Mouse (Mus musculus) testis, adult 2 months (tissue): ENCODE data around the gene Nuak1. TPM values are rescaled to one million over a fixed set of nuclear protein-coding genes. Genes with fewer than 3 reads are reported as not detected.

Source experiments
- H3K27ac ChIP-seq: fragments of 200-500 bp; 2 replicates; pipeline ENCODE4 v1.5.1; 2012; ENCODE audit warnings: low read depth, low read length; ENCODE audit not compliant: control insufficient read depth, insufficient read depth
- H3K27me3 ChIP-seq: fragments of 200-500 bp; 2 replicates; pipeline ENCODE4 v1.6.1; 2012; ENCODE audit warnings: mild to moderate bottlenecking, low read length, moderate library complexity; ENCODE audit not compliant: control insufficient read depth, insufficient read depth
- H3K36me3 ChIP-seq: fragments of 200-500 bp; 2 replicates; pipeline ENCODE4 v1.6.1; 2012; ENCODE audit warnings: mild to moderate bottlenecking, low read length; ENCODE audit not compliant: control insufficient read depth, insufficient read depth
- H3K4me1 ChIP-seq: fragments of 200-500 bp; 2 replicates; pipeline ENCODE4 v1.6.1; 2012; ENCODE audit warnings: low read length; ENCODE audit not compliant: control insufficient read depth, insufficient read depth
- H3K4me3 ChIP-seq: fragments of 200-500 bp; 2 replicates; pipeline ENCODE4 v1.5.1; 2012; ENCODE audit warnings: low read depth, mild to moderate bottlenecking, low read length, moderate library complexity, mixed read lengths; ENCODE audit not compliant: control insufficient read depth
- CTCF ChIP-seq: fragments of 200-500 bp; IDR thresholded peaks from 2 replicates; pipeline ENCODE4 v1.5.1; 2012; ENCODE audit warnings: low read depth, mild to moderate bottlenecking, inconsistent platforms, low read length, moderate library complexity; ENCODE audit not compliant: control insufficient read depth, insufficient read depth, insufficient replicate concordance
- POLR2A ChIP-seq: fragments of 200-500 bp; IDR thresholded peaks from 2 replicates; pipeline ENCODE4 v1.6.1; 2012; ENCODE audit warnings: low read depth, mild to moderate bottlenecking, inconsistent platforms, low read length, moderate library complexity; ENCODE audit not compliant: control insufficient read depth
- polyA plus RNA-seq: library from polyadenylated mRNA; depleted of rRNA; stranded (reverse); fragments of >200 nt; gene quantifications from 2 replicates; pipeline ENCODE4 v1.2.3, GENCODE M21; 2012

Gene Nuak1
- polyA plus RNA-seq, 1 experiment: 1.6 TPM

GRCm38 (mm10) chr10:84382900-84383883 is 57.2 kb downstream of the Nuak1 start:
- TF ChIP-seq POLR2A (no peak), CTCF (no peak)
- Histone ChIP-seq H3K4me3 (no peak overlapping the region), H3K27me3 (no peaks in the 10 kb centered on the region), H3K4me1 (no peaks in the 10 kb centered on the region; the same call in 1 of the 2 replicates), H3K36me3 (no peaks in the 10 kb centered on the region), H3K27ac (no peak overlapping the region)

DNA sequence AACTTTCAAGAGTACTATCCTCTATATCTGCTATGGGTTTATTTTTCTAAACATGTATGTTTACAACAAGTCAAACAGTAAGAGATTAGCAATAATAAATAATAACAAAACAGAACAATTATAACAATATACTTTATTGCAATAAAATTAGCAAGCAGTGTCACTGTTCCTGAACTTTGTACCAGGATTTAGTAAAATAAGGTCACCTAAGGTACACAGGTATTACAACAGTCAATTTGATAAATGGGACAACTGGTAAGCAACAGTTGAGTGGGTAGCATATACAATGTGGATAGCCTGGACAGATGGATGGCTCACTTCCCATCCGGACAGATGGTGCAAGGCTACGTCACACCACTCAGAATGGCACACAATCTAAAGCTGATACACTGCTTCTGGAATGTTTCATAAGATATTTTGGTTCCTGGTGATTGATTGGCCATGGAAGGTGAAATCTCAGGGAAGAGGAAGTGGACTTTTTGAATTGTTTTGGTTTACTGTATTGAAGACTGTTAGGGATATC is 59.1 kb downstream of the Nuak1 start:
- Histone ChIP-seq H3K4me1 (no peaks in the 10 kb centered on the region; the same call in 1 of the 2 replicates), H3K4me3 (no peak overlapping the region), H3K27ac (no peak overlapping the region), H3K36me3 (no peaks in the 10 kb centered on the region), H3K27me3 (no peaks in the 10 kb centered on the region)
- TF ChIP-seq CTCF (no peak), POLR2A (no peak)

- no peak overlapping the region for H3K27ac ChIP-seq
Measured at GRCm38 (mm10) chr10:84379366-84379765, 61.0 kb downstream of the Nuak1 start.

GRCm38 (mm10) chr10:84377956-84378355 is 62.4 kb downstream of the Nuak1 start:
- no peak overlapping the region for H3K27ac ChIP-seq

More at GRCm38 (mm10) chr10:84379366-84379765, 61.0 kb downstream of the Nuak1 start:
- H3K4me1 ChIP-seq: peaks cover 2% of the 10 kb centered on the region; the same call in 1 of the 2 replicates
- no peak for TF ChIP-seq CTCF
- no peak for TF ChIP-seq POLR2A
- H3K27me3 ChIP-seq: no peaks in the 10 kb centered on the region
- H3K4me3 ChIP-seq: no peak overlapping the region
- H3K36me3 ChIP-seq: no peaks in the 10 kb centered on the region

GRCm38 (mm10) chr10:84376346-84376745 is 64.1 kb downstream of the Nuak1 start:
- no peaks in the 10 kb centered on the region for H3K27me3 ChIP-seq
- H3K4me1 ChIP-seq: peaks cover 8% of the 10 kb centered on the region
- H3K36me3 ChIP-seq: no peaks in the 10 kb centered on the region
- TF ChIP-seq POLR2A (no peak), CTCF (no peak)
- no peak overlapping the region for H3K27ac ChIP-seq
- H3K4me3 ChIP-seq: no peak overlapping the region

More at GRCm38 (mm10) chr10:84377956-84378355, 62.4 kb downstream of the Nuak1 start:
- Histone ChIP-seq H3K4me3 (no peak overlapping the region), H3K27me3 (no peaks in the 10 kb centered on the region), H3K4me1 (peaks cover 8% of the 10 kb centered on the region), H3K36me3 (no peaks in the 10 kb centered on the region)
- TF ChIP-seq CTCF (no peak), POLR2A (no peak)

- peaks cover 8% of the 10 kb centered on the region for H3K4me1 ChIP-seq
- no peaks in the 10 kb centered on the region for H3K36me3 ChIP-seq
- H3K4me3 ChIP-seq: no peak overlapping the region
- no peaks in the 10 kb centered on the region for H3K27me3 ChIP-seq
- TF ChIP-seq CTCF: no peak
- no peak for TF ChIP-seq POLR2A
- H3K27ac ChIP-seq: no peak overlapping the region
Measured at GRCm38 (mm10) chr10:84374996-84375395, 65.4 kb downstream of the Nuak1 start.

- Histone ChIP-seq H3K4me1 (peaks cover 8% of the 10 kb centered on the region), H3K27ac (no peak overlapping the region), H3K4me3 (no peak overlapping the region), H3K36me3 (no peaks in the 10 kb centered on the region), H3K27me3 (no peaks in the 10 kb centered on the region)
- TF ChIP-seq CTCF: no peak
- no peak for TF ChIP-seq POLR2A
Measured at GRCm38 (mm10) chr10:84373476-84373875, 66.9 kb downstream of the Nuak1 start.
